Mouse (Mus musculus): ENCODE results near the gene 4921517D22Rik. TPM values are rescaled to one million over a fixed set of nuclear protein-coding genes. Genes with fewer than 3 reads are reported as not detected.

The 4921517D22Rik gene
- total RNA-seq, 1 experiment, result not detected

DNA sequence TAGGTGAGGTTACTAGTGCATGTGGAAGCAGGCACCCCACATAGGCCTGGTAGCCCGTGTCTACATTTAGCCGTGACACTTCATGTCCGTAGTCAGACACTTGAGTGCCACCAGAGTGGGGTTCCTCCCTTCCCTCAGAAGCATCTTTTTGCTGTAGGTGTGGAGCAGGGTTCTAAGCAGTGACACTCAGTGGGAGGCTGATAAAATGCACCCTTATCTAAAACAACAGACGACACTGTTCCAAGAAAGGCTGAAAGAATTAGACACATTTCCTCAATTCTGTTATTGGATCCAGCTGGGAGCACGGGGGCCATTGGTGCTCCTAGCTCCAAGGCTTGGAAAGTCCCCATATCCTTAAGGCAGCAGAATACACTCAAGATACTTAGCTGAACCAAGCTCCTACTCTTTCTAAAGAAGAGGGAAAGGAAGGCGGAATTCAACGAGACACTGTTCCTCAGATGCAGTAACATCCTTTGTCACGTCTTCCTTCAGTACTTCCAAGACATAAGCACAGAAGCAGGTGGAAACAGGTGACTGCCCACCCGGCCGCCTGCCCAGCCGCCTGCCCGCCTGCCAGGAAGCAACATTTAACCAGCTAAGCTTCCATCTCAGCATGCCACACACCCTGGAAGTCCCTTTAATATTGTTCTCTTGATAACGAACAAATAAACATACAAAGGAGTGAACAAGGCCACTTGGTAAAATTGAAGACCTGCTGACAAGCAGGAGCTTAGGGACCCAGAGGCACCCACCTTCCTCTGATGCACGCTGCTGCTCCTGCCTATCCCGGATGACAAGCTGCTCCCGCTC, 54.3 kb downstream of the 4921517D22Rik start:
- TF ChIP-seq ZC3H11A (IDR thresholded peaks at IDR 0.05; ENCODE audit: borderline replicate concordance, low read depth, low read length) (no peak), MAFK (IDR thresholded peaks at IDR 0.05; ENCODE audit: insufficient read depth, low read depth, low read length) (no peak), HCFC1 (IDR thresholded peaks at IDR 0.05; ENCODE audit: borderline replicate concordance, insufficient read depth, low read length) (no peak), CHD2 (IDR thresholded peaks at IDR 0.05; ENCODE audit: low read depth, low read length) (no peak), ZNF384 (IDR thresholded peaks at IDR 0.05; ENCODE audit: low read depth, low read length) (no peak)
- no peak for DNase-seq (ENCODE audit: low read depth, low spot score)

DNA sequence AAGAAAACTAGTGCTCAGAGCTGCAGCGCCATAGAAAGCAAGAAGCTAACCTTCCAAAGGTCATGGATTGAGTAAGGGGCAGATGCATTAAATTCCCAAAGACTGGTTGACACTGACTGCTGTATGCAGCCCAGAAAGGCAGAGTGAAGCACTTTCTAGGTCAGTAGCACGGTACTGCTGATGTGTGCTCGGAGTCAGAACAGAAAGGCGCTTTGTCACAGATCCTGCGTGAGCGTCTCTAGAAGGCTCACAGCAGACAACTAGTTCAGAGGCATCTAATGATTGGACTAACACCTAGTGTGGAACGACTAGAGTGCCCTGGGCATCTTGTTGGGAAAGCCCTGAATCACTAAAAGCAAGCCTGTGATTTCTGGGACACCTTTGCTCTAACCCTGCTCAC, 56.1 kb downstream of the 4921517D22Rik start:
- H3K9me3 ChIP-seq (ENCODE audit: control insufficient read depth, insufficient read depth, low read depth, low read length), result no peaks in the 10 kb centered on the region
- DNase-seq (ENCODE audit: low read depth, low spot score), result no peak
- no peak overlapping the region for H3K9ac ChIP-seq (ENCODE audit: insufficient read depth, low read depth, low read length, poor library complexity, severe bottlenecking)
- no peak for TF ChIP-seq CHD2 (IDR thresholded peaks at IDR 0.05; ENCODE audit: low read depth, low read length)
- no peak for TF ChIP-seq ZC3H11A (IDR thresholded peaks at IDR 0.05; ENCODE audit: borderline replicate concordance, low read depth, low read length)
- no peak for TF ChIP-seq HCFC1 (IDR thresholded peaks at IDR 0.05; ENCODE audit: borderline replicate concordance, insufficient read depth, low read length)
- no peak for TF ChIP-seq ZNF384 (IDR thresholded peaks at IDR 0.05; ENCODE audit: low read depth, low read length)
- no peak for TF ChIP-seq MAFK (IDR thresholded peaks at IDR 0.05; ENCODE audit: insufficient read depth, low read depth, low read length)
- peaks cover 62% of the 10 kb centered on the region for H3K36me3 ChIP-seq (ENCODE audit: control insufficient read depth, insufficient read depth, low read length, poor library complexity, severe bottlenecking)
- H3K4me3 ChIP-seq (ENCODE audit: insufficient read depth in 1 of 2, low read depth in 1 of 2, low read length in 2 of 2, poor library complexity in 1 of 2, severe bottlenecking in 1 of 2), result no peak overlapping the region
- no peaks in the 10 kb centered on the region for H3K4me1 ChIP-seq (ENCODE audit: control insufficient read depth in 2 of 2, insufficient read depth in 2 of 2, low read length in 2 of 2, poor library complexity in 1 of 2)
- no peak overlapping the region for H3K27ac ChIP-seq (ENCODE audit: insufficient read depth, low read depth, low read length, poor library complexity, severe bottlenecking)
- in situ Hi-C loops (cut with MboI; ENCODE audit: low sequenced_read_pairs in 2 of 2, unreplicated experiment in 2 of 2), result no loop called here

More for the DNA sequence above, 54.3 kb downstream of the 4921517D22Rik start:
- Histone ChIP-seq H3K27ac (ENCODE audit: insufficient read depth, low read depth, low read length, poor library complexity, severe bottlenecking) (no peak overlapping the region), H3K36me3 (ENCODE audit: control insufficient read depth, insufficient read depth, low read length, poor library complexity, severe bottlenecking) (peaks cover 53% of the 10 kb centered on the region), H3K4me3 (ENCODE audit: insufficient read depth in 1 of 2, low read depth in 1 of 2, low read length in 2 of 2, poor library complexity in 1 of 2, severe bottlenecking in 1 of 2) (no peak overlapping the region), H3K4me1 (ENCODE audit: control insufficient read depth in 2 of 2, insufficient read depth in 2 of 2, low read length in 2 of 2, poor library complexity in 1 of 2) (no peaks in the 10 kb centered on the region), H3K9ac (ENCODE audit: insufficient read depth, low read depth, low read length, poor library complexity, severe bottlenecking) (no peak overlapping the region), H3K9me3 (ENCODE audit: control insufficient read depth, insufficient read depth, low read depth, low read length) (0 out of 2 replicates have a peak, but pooled peaks cover 2% of the 10 kb centered on the region)
- in situ Hi-C loops (cut with MboI; ENCODE audit: low sequenced_read_pairs in 2 of 2, unreplicated experiment in 2 of 2), result no loop called here

Other genes starting within 250 kb of the 4921517D22Rik start
- gene Agtpbp1, start 108.9 kb downstream of the 4921517D22Rik start, total RNA-seq (2012; rRNA removed), result 25.0 and 32.1 TPM in 2 replicates
- 75.4 and 79.1 TPM in 2 replicates for gene Naa35, start 108.8 kb downstream of the 4921517D22Rik start, total RNA-seq (2012; rRNA removed)
- gene Golm1, start 18.3 kb downstream of the 4921517D22Rik start, total RNA-seq (2012; rRNA removed), result 93.8 and 132 TPM in 2 replicates
- 2.2 and 3.4 TPM in 2 replicates for gene Spata31d1a, start 16.2 kb upstream of the 4921517D22Rik start, total RNA-seq (2012; rRNA removed)
- 1.3 and 2.8 TPM in 2 replicates for gene Spata31d1b, start 18.2 kb upstream of the 4921517D22Rik start, total RNA-seq (2012; rRNA removed)
- gene Spata31d1d, start 37.6 kb upstream of the 4921517D22Rik start, total RNA-seq (2012; rRNA removed), result 0.18 and 0.48 TPM in 2 replicates
- 0.18 and 0.26 TPM in 2 replicates for gene 1700014D04Rik, start 52.6 kb upstream of the 4921517D22Rik start, total RNA-seq (2012; rRNA removed)
- gene Isca1, start 75.7 kb upstream of the 4921517D22Rik start, total RNA-seq (2012; rRNA removed), result 15.2 and 21.7 TPM in 2 replicates
- gene Gm49354, start 88.1 kb upstream of the 4921517D22Rik start, total RNA-seq (2012; rRNA removed), result not detected in 2 replicates
- gene Tut7, start 129.0 kb upstream of the 4921517D22Rik start, total RNA-seq (2012; rRNA removed), result 27.5 and 31.1 TPM in 2 replicates

All from ES-E14 (cell line).